Mouse (Mus musculus) spleen, adult 10 weeks (tissue): ENCODE measurements around the gene Lgi2. TPM values are rescaled to one million over a fixed set of nuclear protein-coding genes. Genes with fewer than 3 reads are reported as not detected.

Experiments
- polyA plus RNA-seq: library from polyadenylated mRNA; stranded (reverse); fragments of 350-450 nt; fragmentation: Illumina TruSeq; extraction: RNeasy Lipid Tissue Mini Kit (QIAGEN cat#74804); gene quantifications from one replicate; pipeline ENCODE4 v1.2.3, GENCODE M21; 2015; ENCODE audit warnings: low replicate concordance; ENCODE audit not compliant: insufficient read depth

Lgi2 gene
- 0.44 TPM for polyA plus RNA-seq

DNA sequence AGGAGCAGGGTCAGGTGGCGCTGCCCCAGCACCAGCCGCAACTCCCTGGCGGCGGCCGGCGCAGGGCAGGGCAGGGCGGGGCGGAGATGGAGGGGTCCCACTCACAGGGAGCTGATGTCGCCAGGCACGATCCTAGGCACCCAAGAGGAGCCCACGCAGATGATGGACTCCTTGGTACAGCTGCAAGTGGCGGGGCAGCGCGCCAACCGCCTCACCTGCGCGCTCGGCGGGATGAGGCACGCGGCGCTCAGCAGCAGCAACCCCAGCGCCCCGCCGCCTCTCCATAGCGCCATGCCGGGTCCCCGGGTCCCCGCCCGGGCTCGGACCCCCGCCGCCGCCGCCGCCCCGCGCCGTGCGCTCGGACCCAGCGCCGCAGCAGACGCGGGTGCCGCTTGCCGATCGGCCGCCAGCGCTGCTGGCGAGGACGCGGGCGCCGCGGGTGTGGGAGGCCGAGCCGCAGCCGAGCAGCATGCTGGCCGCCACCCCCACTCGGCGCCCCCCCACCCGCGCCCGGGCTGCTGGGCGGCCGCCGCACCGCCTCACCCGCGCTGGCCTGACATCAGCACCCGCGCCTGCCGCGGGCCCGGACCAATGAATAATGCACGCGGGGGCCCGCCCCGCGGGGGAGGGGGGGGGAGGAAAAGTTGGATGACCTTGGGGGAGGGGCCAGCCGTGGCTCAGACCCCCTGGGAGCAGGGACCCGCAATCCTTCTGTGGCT, at the start of gene Lgi2:
Gene Lgi2, minus strand, starts transcription at position 650 of the 719 bp plus-strand sequence.

Other genes with a start within 250 kb of the Lgi2 start
- gene Sod3, start 202.7 kb downstream of the Lgi2 start, polyA plus RNA-seq, result 25.2 TPM
- 0.90 TPM for gene Ccdc149, start 94.9 kb downstream of the Lgi2 start, polyA plus RNA-seq
- gene Sepsecs, start 103.2 kb upstream of the Lgi2 start, polyA plus RNA-seq, result 18.6 TPM
- gene Pi4k2b, start 175.1 kb upstream of the Lgi2 start, polyA plus RNA-seq, result 12.3 TPM
- 22.9 TPM for gene Zcchc4, start 208.9 kb upstream of the Lgi2 start, polyA plus RNA-seq